Mouse (Mus musculus) ES-E14 (cell line): ENCODE measurements around the gene Etv6. TPM values are rescaled to one million over a fixed set of nuclear protein-coding genes. Genes with fewer than 3 reads are reported as not detected.

ENCODE experiments used
- DNase-seq: peaks from one replicate; pipeline ENCODE4 v3.0.0-alpha.2; 2013; ENCODE audit warnings: low read depth, low spot score
- H3K27ac ChIP-seq: 2 replicates; pipeline ENCODE4 v1.5.1; 2012; ENCODE audit warnings: low read depth, mild to moderate bottlenecking, low read length, moderate library complexity, mixed read lengths; ENCODE audit not compliant: poor library complexity, insufficient read depth, severe bottlenecking
- H3K36me3 ChIP-seq: 2 replicates; pipeline ENCODE4 v1.6.1; 2012; ENCODE audit warnings: mild to moderate bottlenecking, low read length, moderate library complexity, mixed read lengths; ENCODE audit not compliant: control insufficient read depth, poor library complexity, insufficient read depth, severe bottlenecking
- H3K4me1 ChIP-seq, 2 experiments: fragments of 150-350 bp in 1 of 2; sonication (generic) in 1 of 2; 2 replicates each; pipeline ENCODE4 v1.6.1; 2012; ENCODE audit warnings: low read length in 2 of 2, mild to moderate bottlenecking in 1 of 2, mixed read lengths in 1 of 2; ENCODE audit not compliant: control insufficient read depth in 2 of 2, insufficient read depth in 2 of 2, poor library complexity in 1 of 2
- H3K4me3 ChIP-seq, 2 experiments: fragments of 150-350 bp in 1 of 2; sonication (generic) in 1 of 2; 2 replicates each; pipeline ENCODE4 v1.5.1; 2012; ENCODE audit warnings: low read length in 2 of 2, low read depth in 1 of 2, mild to moderate bottlenecking in 1 of 2, mixed read lengths in 1 of 2; ENCODE audit not compliant: insufficient read depth in 1 of 2, poor library complexity in 1 of 2, severe bottlenecking in 1 of 2
- H3K9ac ChIP-seq: 2 replicates; pipeline ENCODE4 v1.6.1; 2012; ENCODE audit warnings: low read depth, mild to moderate bottlenecking, low read length, mixed read lengths; ENCODE audit not compliant: poor library complexity, insufficient read depth, severe bottlenecking
- H3K9me3 ChIP-seq: fragments of 150-350 bp; sonication (generic); 2 replicates; pipeline ENCODE4 v1.6.1; 2012; ENCODE audit warnings: low read depth, mild to moderate bottlenecking, low read length; ENCODE audit not compliant: control insufficient read depth, insufficient read depth
- CHD2 ChIP-seq: IDR thresholded peaks from 2 replicates; pipeline ENCODE4 v1.6.1; 2014; ENCODE audit warnings: mild to moderate bottlenecking, low read depth, low read length, inconsistent platforms
- HCFC1 ChIP-seq: IDR thresholded peaks from 2 replicates; pipeline ENCODE4 v1.6.1; 2012; ENCODE audit warnings: low read length, inconsistent platforms, borderline replicate concordance; ENCODE audit not compliant: insufficient read depth
- MAFK ChIP-seq: IDR thresholded peaks from 2 replicates; pipeline ENCODE4 v1.6.1; 2014; ENCODE audit warnings: mild to moderate bottlenecking, low read depth, low read length, inconsistent platforms; ENCODE audit not compliant: insufficient read depth
- ZC3H11A ChIP-seq: IDR thresholded peaks from 2 replicates; pipeline ENCODE4 v1.6.1; 2012; ENCODE audit warnings: low read depth, mild to moderate bottlenecking, inconsistent platforms, low read length, borderline replicate concordance
- ZNF384 ChIP-seq: IDR thresholded peaks from 2 replicates; pipeline ENCODE4 v1.6.1; 2012; ENCODE audit warnings: low read depth, low read length, inconsistent platforms
- in situ Hi-C, 2 experiments: fragments of 600-800 bp; cut with MboI; formaldehyde crosslinking; loops; one replicate each; pipeline ENCODE4 v1.15.1; 2025; ENCODE audit warnings: low sequenced_read_pairs in 2 of 2, inconsistent platforms in 1 of 2; ENCODE audit not compliant: unreplicated experiment in 2 of 2
- total RNA-seq: library from RNA; depleted of rRNA; stranded (reverse); fragments of 300-350 nt; gene quantifications from 2 replicates; pipeline ENCODE4 v1.2.3, GENCODE M21; 2012

Etv6 gene
- total RNA-seq, 1 experiment: 11.8 TPM

DNA sequence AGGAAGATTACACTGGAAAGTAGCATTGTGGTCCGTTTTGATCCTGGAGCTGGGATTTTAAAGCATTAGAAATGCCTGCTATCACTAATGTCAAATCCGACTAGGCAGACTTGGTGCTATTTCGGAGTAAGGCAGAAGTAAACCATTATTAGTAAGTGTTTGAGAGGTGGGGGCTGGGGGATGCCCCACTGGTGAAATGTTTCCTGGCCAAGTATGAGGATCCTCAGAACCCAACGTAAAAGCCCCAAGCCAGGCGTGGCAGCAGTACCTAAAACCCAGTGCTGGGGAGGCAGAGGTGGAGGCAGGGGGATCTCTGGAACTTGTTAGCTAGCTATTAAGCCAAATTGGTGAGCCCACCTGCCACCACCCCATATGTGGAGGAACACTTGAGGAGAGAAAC, 83.0 kb downstream of the Etv6 start:
- TF ChIP-seq CHD2 (no peak), MAFK (no peak), ZC3H11A (no peak), HCFC1 (no peak), ZNF384 (no peak)
- DNase-seq: no peak
- Histone ChIP-seq H3K36me3 (no peaks in the 10 kb centered on the region), H3K9ac (no peak overlapping the region), H3K9me3 (no peaks in the 10 kb centered on the region), H3K4me1 (peaks cover 3 to 13% of the 10 kb centered on the region in 2 experiments; a peak in 2 of 4 replicates), H3K4me3 (no peak overlapping the region), H3K27ac (no peak overlapping the region)
- in situ Hi-C loops: no loop called here

DNA sequence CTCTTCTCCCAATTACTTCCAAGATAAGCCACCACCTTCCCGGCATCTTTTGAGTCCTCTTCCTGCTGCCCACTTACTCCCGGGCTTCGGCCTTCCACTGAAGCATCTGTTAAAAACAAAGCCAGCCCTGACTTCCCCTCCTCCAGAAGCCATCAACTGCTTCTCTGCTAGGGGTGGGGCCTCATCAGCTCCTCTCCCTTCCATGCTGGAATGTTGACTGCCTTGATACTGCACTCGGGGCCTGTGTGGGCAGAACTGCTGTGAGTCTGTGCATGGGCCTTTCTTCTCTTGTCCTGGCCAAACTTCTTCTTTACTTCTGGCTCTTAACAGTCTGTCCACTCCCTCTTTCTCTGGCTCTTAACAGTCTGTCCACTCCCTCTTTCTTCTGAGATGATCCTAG, 83.6 kb downstream of the Etv6 start:
- Histone ChIP-seq H3K4me3 (no peak overlapping the region), H3K27ac (no peak overlapping the region), H3K9ac (no peak overlapping the region), H3K9me3 (no peaks in the 10 kb centered on the region), H3K4me1 (peaks cover 3 to 14% of the 10 kb centered on the region in 2 experiments; a peak in 2 of 4 replicates), H3K36me3 (no peaks in the 10 kb centered on the region)
- TF ChIP-seq CHD2 (no peak), HCFC1 (no peak), ZC3H11A (no peak), ZNF384 (no peak)
- no peak for DNase-seq
- in situ Hi-C loops: no loop called here

DNA sequence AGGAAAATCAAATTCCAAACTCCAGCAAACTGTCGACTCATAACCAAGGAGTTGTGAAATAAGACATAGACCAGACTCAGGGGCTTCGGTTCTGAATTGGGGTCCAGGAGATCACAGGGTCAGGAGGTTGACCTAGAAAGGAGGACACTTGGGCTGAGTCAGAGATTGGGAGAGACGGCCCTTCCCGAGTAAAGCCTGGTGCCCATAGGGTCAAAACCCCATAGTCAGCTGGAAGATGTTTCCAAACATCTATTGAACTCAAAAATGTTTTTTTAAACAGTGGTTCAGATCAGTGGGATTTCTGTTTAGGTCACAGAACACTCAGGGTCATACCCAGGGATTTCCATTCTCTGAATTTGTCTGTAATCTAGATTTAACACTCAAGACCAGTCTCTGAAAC, 84.7 kb downstream of the Etv6 start:
- H3K27ac ChIP-seq: no peak overlapping the region
- H3K36me3 ChIP-seq: no peaks in the 10 kb centered on the region
- H3K9ac ChIP-seq: no peak overlapping the region
- no peak for TF ChIP-seq MAFK
- TF ChIP-seq ZC3H11A: no peak
- no peak for TF ChIP-seq ZNF384
- TF ChIP-seq CHD2: no peak
- no peak for TF ChIP-seq HCFC1
- DNase-seq: no peak
- H3K4me1 ChIP-seq: peaks cover 3 to 16% of the 10 kb centered on the region in 2 experiments; a peak in 2 of 4 replicates
- H3K4me3 ChIP-seq: no peak overlapping the region
- in situ Hi-C loops: no loop called here
- H3K9me3 ChIP-seq: no peaks in the 10 kb centered on the region

DNA sequence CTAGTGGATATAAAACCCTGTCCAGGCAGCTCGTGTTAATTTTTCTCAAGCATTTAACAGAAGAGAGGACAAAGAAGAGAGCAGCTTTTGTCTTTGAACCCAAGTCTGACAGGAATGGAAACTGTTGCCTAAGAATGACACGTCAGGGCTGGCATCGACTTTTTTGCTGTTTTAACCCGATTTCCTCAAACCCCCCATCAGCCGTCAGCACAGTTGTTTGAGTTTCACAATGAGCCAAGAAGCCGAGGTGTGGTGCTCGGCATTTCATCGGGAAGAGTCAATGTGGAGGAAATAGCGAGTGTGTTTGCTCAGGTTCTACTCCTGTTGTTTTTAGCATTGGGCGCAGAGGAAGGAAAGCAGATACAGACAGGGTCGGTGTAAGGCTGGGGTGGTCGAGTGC, 85.2 kb downstream of the Etv6 start:
- DNase-seq: no peak
- no peak overlapping the region for H3K9ac ChIP-seq
- H3K9me3 ChIP-seq: no peaks in the 10 kb centered on the region
- no peak for TF ChIP-seq ZC3H11A
- no peak for TF ChIP-seq ZNF384
- TF ChIP-seq MAFK: no peak
- TF ChIP-seq HCFC1: no peak
- no peak for TF ChIP-seq CHD2
- in situ Hi-C loops: no loop called here
- H3K4me3 ChIP-seq: no peak overlapping the region
- H3K36me3 ChIP-seq: no peaks in the 10 kb centered on the region
- H3K27ac ChIP-seq: no peak overlapping the region
- peaks cover 3 to 16% of the 10 kb centered on the region in 2 experiments; a peak in 2 of 4 replicates for H3K4me1 ChIP-seq

DNA sequence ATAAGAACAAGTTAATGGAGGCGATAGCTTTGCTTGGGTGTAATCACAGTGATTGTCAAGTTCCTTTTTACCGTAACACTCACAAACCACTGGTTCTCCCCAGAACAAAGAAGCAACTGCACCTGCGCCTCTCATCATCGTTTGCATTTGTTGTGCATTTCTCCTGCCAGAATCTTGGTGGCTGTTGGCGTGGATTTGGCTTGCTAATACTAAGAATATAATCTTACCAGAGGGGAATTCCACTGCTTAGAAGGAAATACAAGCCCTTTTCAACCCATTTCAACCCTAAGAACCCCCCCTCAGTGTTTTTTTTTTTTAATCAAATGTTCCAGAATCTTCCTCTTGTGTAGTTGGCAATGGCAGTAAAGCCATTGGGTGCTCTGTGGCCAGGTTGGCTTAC, 87.4 kb downstream of the Etv6 start:
- Histone ChIP-seq H3K36me3 (no peaks in the 10 kb centered on the region), H3K4me3 (no peak overlapping the region), H3K9ac (no peak overlapping the region), H3K4me1 (peaks cover 3 to 16% of the 10 kb centered on the region in 2 experiments; a peak in 2 of 4 replicates), H3K27ac (no peak overlapping the region), H3K9me3 (no peaks in the 10 kb centered on the region)
- no peak for DNase-seq
- in situ Hi-C loops: no loop called here
- TF ChIP-seq ZNF384 (no peak), HCFC1 (no peak), CHD2 (no peak), ZC3H11A (no peak), MAFK (no peak)
